Mouse (Mus musculus): Measurements from ENCODE around the gene Gm28043. TPM values are rescaled to one million over a fixed set of nuclear protein-coding genes. Genes with fewer than 3 reads are reported as not detected.
"Not testable (repeated sequence)": the region's sequence is repeated elsewhere in the genome, so short reads cannot be mapped to it uniquely, and the experiment has no call there.

Gm28043 gene
- polyA plus RNA-seq, 1 experiment from 2014 or later, result 2.3 TPM

- H3K4me3 ChIP-seq, result no peak overlapping the region
- no peaks in the 10 kb centered on the region for H3K27me3 ChIP-seq (ENCODE audit: insufficient read depth, poor library complexity, severe bottlenecking)
- H3K4me1 ChIP-seq, result peaks cover 24% of the 10 kb centered on the region
- 88% methylated on average over 13 of the region's 13 CpGs for WGBS
- peak overlapping the region; percentile 3 for H3K27ac ChIP-seq
- H3K36me3 ChIP-seq, result peaks cover 53% of the 10 kb centered on the region
- no peaks in the 10 kb centered on the region for H3K9me3 ChIP-seq
- no peak for DNase-seq (ENCODE audit: low spot score)
These were observed 17.9 kb upstream of the Gm28043 start for GRCm38 (mm10) chr17:29596771-29597132.

- H3K4me3 ChIP-seq, result no peak overlapping the region
- H3K27ac ChIP-seq, result no peak overlapping the region
- H3K27me3 ChIP-seq (ENCODE audit: insufficient read depth, poor library complexity, severe bottlenecking), result no peaks in the 10 kb centered on the region
- H3K36me3 ChIP-seq, result peaks cover 72% of the 10 kb centered on the region
- 94% methylated on average over 14 of the region's 14 CpGs for WGBS
- H3K4me1 ChIP-seq, result peaks cover 24% of the 10 kb centered on the region
- no peak for DNase-seq (ENCODE audit: low spot score)
- no peaks in the 10 kb centered on the region for H3K9me3 ChIP-seq
These were observed 15.6 kb upstream of the Gm28043 start for GRCm38 (mm10) chr17:29599051-29599450.

GRCm38 (mm10) chr17:29599537-29599936 is 15.1 kb upstream of the Gm28043 start:
- H3K36me3 ChIP-seq, result peaks cover 75% of the 10 kb centered on the region
- no peaks in the 10 kb centered on the region for H3K9me3 ChIP-seq
- no peak for DNase-seq (ENCODE audit: low spot score)
- 86% methylated on average over 8 of the region's 8 CpGs for WGBS
- H3K27ac ChIP-seq, result no peak overlapping the region
- H3K4me3 ChIP-seq, result no peak overlapping the region
- no peaks in the 10 kb centered on the region for H3K27me3 ChIP-seq (ENCODE audit: insufficient read depth, poor library complexity, severe bottlenecking)
- peaks cover 24% of the 10 kb centered on the region for H3K4me1 ChIP-seq

- Histone ChIP-seq H3K27me3 (ENCODE audit: insufficient read depth, poor library complexity, severe bottlenecking) (no peaks in the 10 kb centered on the region), H3K4me3 (no peak overlapping the region), H3K36me3 (peaks cover 72% of the 10 kb centered on the region), H3K27ac (no peak overlapping the region), H3K9me3 (no peaks in the 10 kb centered on the region), H3K4me1 (peaks cover 22% of the 10 kb centered on the region)
- no peak for DNase-seq (ENCODE audit: low spot score)
- WGBS, result 56% methylated on average over 4 of the region's 4 CpGs
These were observed 13.3 kb upstream of the Gm28043 start for GRCm38 (mm10) chr17:29601391-29601790.

GRCm38 (mm10) chr17:29603283-29603682 is 11.4 kb upstream of the Gm28043 start:
- Histone ChIP-seq H3K9me3 (no peaks in the 10 kb centered on the region), H3K36me3 (peaks cover 62% of the 10 kb centered on the region), H3K4me3 (no peak overlapping the region), H3K27ac (no peak overlapping the region), H3K4me1 (peaks cover 14% of the 10 kb centered on the region), H3K27me3 (ENCODE audit: insufficient read depth, poor library complexity, severe bottlenecking) (no peaks in the 10 kb centered on the region)
- no peak for DNase-seq (ENCODE audit: low spot score)
- 22% methylated on average over 6 of the region's 6 CpGs for WGBS

- H3K36me3 ChIP-seq; H3K27me3 ChIP-seq (ENCODE audit: insufficient read depth, poor library complexity, severe bottlenecking); H3K4me3 ChIP-seq; H3K9me3 ChIP-seq; DNase-seq (ENCODE audit: low spot score); H3K27ac ChIP-seq: not testable (repeated sequence)
- WGBS, result 79% methylated on average over 5 of the region's 5 CpGs
- H3K4me1 ChIP-seq, result peaks cover 35% of the 10 kb centered on the region
These were observed 1.2 kb upstream of the Gm28043 start for GRCm38 (mm10) chr17:29613453-29613852.

- peak overlapping the region; percentile 98 for H3K27ac ChIP-seq
- DNase-seq (ENCODE audit: low spot score), result no peak
- no peaks in the 10 kb centered on the region for H3K27me3 ChIP-seq (ENCODE audit: insufficient read depth, poor library complexity, severe bottlenecking)
- peak overlapping the region; percentile 98 for H3K4me3 ChIP-seq
- no peaks in the 10 kb centered on the region for H3K9me3 ChIP-seq
- under 1% methylated on average over 43 of the region's 43 CpGs for WGBS
- peaks cover 21% of the 10 kb centered on the region for H3K36me3 ChIP-seq
- H3K4me1 ChIP-seq, result peaks cover 35% of the 10 kb centered on the region
These were observed 412 bp downstream of the Gm28043 start for GRCm38 (mm10) chr17:29615024-29615551.

GRCm38 (mm10) chr17:29615616-29616015 is 940 bp downstream of the Gm28043 start:
- Histone ChIP-seq H3K4me3 (peak overlapping the region; percentile 98), H3K4me1 (peaks cover 35% of the 10 kb centered on the region), H3K36me3 (peaks cover 24% of the 10 kb centered on the region), H3K9me3 (no peaks in the 10 kb centered on the region), H3K27me3 (ENCODE audit: insufficient read depth, poor library complexity, severe bottlenecking) (no peaks in the 10 kb centered on the region), H3K27ac (peak overlapping the region; percentile 98)
- DNase-seq (ENCODE audit: low spot score), result no peak
- WGBS, result 10% methylated on average over 4 of the region's 4 CpGs

- WGBS, result 80% methylated on average over 3 of the region's 3 CpGs
- DNase-seq (ENCODE audit: low spot score), result no peak
These were observed 4.6 kb downstream of the Gm28043 start for GRCm38 (mm10) chr17:29619231-29619630.

GRCm38 (mm10) chr17:29623488-29623887 is 8.8 kb downstream of the Gm28043 start:
- Histone ChIP-seq H3K9me3 (no peaks in the 10 kb centered on the region), H3K4me3 (no peak overlapping the region), H3K36me3 (peaks cover 95% of the 10 kb centered on the region), H3K27ac (no peak overlapping the region), H3K4me1 (0 out of 2 replicates have a peak, but pooled peaks cover 3% of the 10 kb centered on the region), H3K27me3 (ENCODE audit: insufficient read depth, poor library complexity, severe bottlenecking) (no peaks in the 10 kb centered on the region)
- no peak for DNase-seq (ENCODE audit: low spot score)
- WGBS, result 93% methylated on average over 8 of the region's 8 CpGs

More at GRCm38 (mm10) chr17:29619231-29619630, 4.6 kb downstream of the Gm28043 start:
- H3K36me3 ChIP-seq, result peaks cover 60% of the 10 kb centered on the region
- no peak overlapping the region for H3K4me3 ChIP-seq
- H3K9me3 ChIP-seq, result no peaks in the 10 kb centered on the region
- H3K27me3 ChIP-seq (ENCODE audit: insufficient read depth, poor library complexity, severe bottlenecking), result no peaks in the 10 kb centered on the region
- peaks cover 19% of the 10 kb centered on the region for H3K4me1 ChIP-seq
- H3K27ac ChIP-seq, result no peak overlapping the region

- 95% methylated on average over 9 of the region's 9 CpGs for WGBS
- Histone ChIP-seq H3K27me3 (ENCODE audit: insufficient read depth, poor library complexity, severe bottlenecking) (no peaks in the 10 kb centered on the region), H3K9me3 (no peaks in the 10 kb centered on the region), H3K4me3 (no peak overlapping the region), H3K4me1 (0 out of 2 replicates have a peak, but pooled peaks cover 3% of the 10 kb centered on the region), H3K36me3 (peaks cover 96% of the 10 kb centered on the region), H3K27ac (no peak overlapping the region)
- DNase-seq (ENCODE audit: low spot score), result no peak
These were observed 12.6 kb downstream of the Gm28043 start for GRCm38 (mm10) chr17:29627285-29627684.

GRCm38 (mm10) chr17:29628946-29629345 is 14.3 kb downstream of the Gm28043 start:
- Histone ChIP-seq H3K4me1 (0 out of 2 replicates have a peak, but pooled peaks cover 3% of the 10 kb centered on the region), H3K9me3 (no peaks in the 10 kb centered on the region), H3K4me3 (no peak overlapping the region), H3K27me3 (ENCODE audit: insufficient read depth, poor library complexity, severe bottlenecking) (no peaks in the 10 kb centered on the region), H3K27ac (no peak overlapping the region), H3K36me3 (peaks cover 95% of the 10 kb centered on the region)
- no peak for DNase-seq (ENCODE audit: low spot score)
- WGBS, result 77% methylated on average over 5 of the region's 5 CpGs

- 62% methylated on average over 5 of the region's 5 CpGs for WGBS
- no peak overlapping the region for H3K4me3 ChIP-seq
- peaks cover 95% of the 10 kb centered on the region for H3K36me3 ChIP-seq
- no peaks in the 10 kb centered on the region for H3K9me3 ChIP-seq
- no peaks in the 10 kb centered on the region for H3K27me3 ChIP-seq (ENCODE audit: insufficient read depth, poor library complexity, severe bottlenecking)
- DNase-seq (ENCODE audit: low spot score), result no peak
- 0 out of 2 replicates have a peak, but pooled peaks cover 3% of the 10 kb centered on the region for H3K4me1 ChIP-seq
- no peak overlapping the region for H3K27ac ChIP-seq
These were observed 14.9 kb downstream of the Gm28043 start for GRCm38 (mm10) chr17:29629620-29630019.

GRCm38 (mm10) chr17:29632312-29632711 is 17.6 kb downstream of the Gm28043 start:
- no peak overlapping the region for H3K27ac ChIP-seq
- H3K36me3 ChIP-seq, result peaks cover 97% of the 10 kb centered on the region
- no peak overlapping the region for H3K4me3 ChIP-seq
- H3K4me1 ChIP-seq, result peaks cover 7% of the 10 kb centered on the region
- H3K27me3 ChIP-seq (ENCODE audit: insufficient read depth, poor library complexity, severe bottlenecking), result no peaks in the 10 kb centered on the region
- WGBS, result 92% methylated on average over 11 of the region's 11 CpGs
- H3K9me3 ChIP-seq, result no peaks in the 10 kb centered on the region
- no peak for DNase-seq (ENCODE audit: low spot score)

Measured in heart, embryonic 10.5 days (tissue).